Mouse (Mus musculus): ENCODE measurements at regions not wholly inside any gene's neighbourhood (a gene's known extent, or its start where the extent isn't known, plus 50 kb on each side); places are given as distances from the start of the nearest gene placed in this dataset.
A peak's percentile ranks its signal among the peaks of the same experiment; 100 is the strongest.
"Not testable (repeated sequence)": the region's sequence is repeated elsewhere in the genome, so short reads cannot be mapped to it uniquely, and the experiment has no call there.

GRCm38 (mm10) chr3:58247989-58248388 is 166.5 kb upstream of the Tsc22d2 start:
- H3K4me3 ChIP-seq (replicated peaks; ENCODE audit: low read length), result no peak overlapping the region
- H3K9ac ChIP-seq, result no peak overlapping the region
- H3K36me3 ChIP-seq (replicated peaks; ENCODE audit: control insufficient read depth, insufficient read depth), result no peaks in the 10 kb centered on the region
- H3K4me1 ChIP-seq (replicated peaks; ENCODE audit: control insufficient read depth, insufficient read depth, low read length), result no peaks in the 10 kb centered on the region
- no peaks in the 10 kb centered on the region for H3K27me3 ChIP-seq (ENCODE audit: control insufficient read depth, insufficient read depth, low read length)
- 79% methylated on average over 2 of the region's 2 CpGs for WGBS
- no peak for ATAC-seq (ENCODE audit: low FRiP score)
- H3K27ac ChIP-seq, result no peak overlapping the region
- no peak for DNase-seq (ENCODE audit: low spot score)
- H3K9me3 ChIP-seq (ENCODE audit: control insufficient read depth, low read length), result no peaks in the 10 kb centered on the region
- no peak overlapping the region for H3K4me2 ChIP-seq (replicated peaks)

DNA sequence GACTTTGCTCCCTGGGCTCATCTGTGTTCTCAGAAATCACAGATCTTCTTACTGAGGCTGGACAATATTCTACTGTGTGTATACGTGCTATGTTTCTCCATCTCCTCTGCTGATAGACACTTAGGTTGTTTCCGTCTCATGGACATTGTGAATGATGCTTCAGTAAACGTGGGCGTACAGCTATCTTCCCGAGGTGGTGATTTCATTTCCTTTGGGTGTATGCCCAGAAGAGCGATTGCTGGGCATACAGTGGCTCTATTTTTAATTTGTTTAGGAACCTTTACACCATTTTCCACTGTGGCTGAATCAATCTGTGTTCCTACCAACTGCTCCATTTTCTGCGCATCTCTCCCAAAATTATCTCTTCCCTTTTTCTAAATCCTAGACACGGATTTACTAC is 160.6 kb upstream of the Tsc22d2 start:
- Histone ChIP-seq H3K9ac (no peak overlapping the region), H3K27ac (no peak overlapping the region), H3K9me3 (ENCODE audit: control insufficient read depth, low read length) (no peaks in the 10 kb centered on the region), H3K27me3 (ENCODE audit: control insufficient read depth, insufficient read depth, low read length) (no peaks in the 10 kb centered on the region), H3K4me2 (replicated peaks) (no peak overlapping the region), H3K4me3 (replicated peaks; ENCODE audit: low read length) (no peak overlapping the region), H3K4me1 (replicated peaks; ENCODE audit: control insufficient read depth, insufficient read depth, low read length) (no peaks in the 10 kb centered on the region), H3K36me3 (replicated peaks; ENCODE audit: control insufficient read depth, insufficient read depth) (no peaks in the 10 kb centered on the region)
- 75% methylated on average over 8 of the region's 8 CpGs for WGBS
- DNase-seq (ENCODE audit: low spot score) (no peak), ATAC-seq (ENCODE audit: low FRiP score) (no peak)

DNA sequence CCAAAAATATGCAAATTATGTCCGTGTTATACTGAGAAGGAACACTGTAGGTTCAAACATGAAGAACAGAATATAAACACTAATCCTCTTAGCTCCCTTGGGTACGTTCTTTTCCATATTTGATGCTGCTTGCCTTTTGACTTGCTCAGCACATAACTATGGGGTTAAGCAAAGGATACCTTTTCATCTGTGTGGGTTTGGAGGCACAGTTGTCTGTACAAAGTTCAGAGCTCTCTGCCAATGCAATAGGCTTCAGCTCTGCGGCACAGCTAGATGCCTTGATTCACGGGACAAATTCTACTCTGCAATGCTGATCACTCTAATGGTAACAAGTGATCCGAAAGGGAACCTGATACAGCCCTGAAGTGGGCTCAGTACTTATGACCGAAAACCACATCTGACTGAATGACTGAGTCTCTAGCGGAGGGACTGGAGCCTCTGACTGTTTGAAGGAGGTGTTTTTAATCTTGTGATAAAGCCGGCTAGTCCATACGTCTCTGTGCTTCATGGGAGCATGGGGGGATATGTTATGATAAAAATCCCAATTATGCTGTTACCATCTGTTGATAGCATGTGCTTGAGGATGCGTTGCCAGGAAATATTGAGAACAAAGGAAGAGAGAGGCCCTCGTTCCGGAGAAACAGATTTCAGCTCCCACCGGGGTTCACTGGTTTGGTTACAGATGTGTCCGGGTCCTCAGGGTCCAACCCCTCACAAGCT is 146.7 kb upstream of the Tsc22d2 start:
- Histone ChIP-seq H3K27ac (no peak overlapping the region), H3K9me3 (ENCODE audit: control insufficient read depth, low read length) (no peaks in the 10 kb centered on the region), H3K4me1 (replicated peaks; ENCODE audit: control insufficient read depth, insufficient read depth, low read length) (no peaks in the 10 kb centered on the region), H3K9ac (no peak overlapping the region), H3K4me2 (replicated peaks) (no peak overlapping the region), H3K27me3 (ENCODE audit: control insufficient read depth, insufficient read depth, low read length) (no peaks in the 10 kb centered on the region), H3K36me3 (replicated peaks; ENCODE audit: control insufficient read depth, insufficient read depth) (no peaks in the 10 kb centered on the region), H3K4me3 (replicated peaks; ENCODE audit: low read length) (no peak overlapping the region)
- DNase-seq (ENCODE audit: low spot score) (no peak), ATAC-seq (ENCODE audit: low FRiP score) (no peak)
- WGBS, result 73% methylated on average over 14 of the region's 14 CpGs

DNA sequence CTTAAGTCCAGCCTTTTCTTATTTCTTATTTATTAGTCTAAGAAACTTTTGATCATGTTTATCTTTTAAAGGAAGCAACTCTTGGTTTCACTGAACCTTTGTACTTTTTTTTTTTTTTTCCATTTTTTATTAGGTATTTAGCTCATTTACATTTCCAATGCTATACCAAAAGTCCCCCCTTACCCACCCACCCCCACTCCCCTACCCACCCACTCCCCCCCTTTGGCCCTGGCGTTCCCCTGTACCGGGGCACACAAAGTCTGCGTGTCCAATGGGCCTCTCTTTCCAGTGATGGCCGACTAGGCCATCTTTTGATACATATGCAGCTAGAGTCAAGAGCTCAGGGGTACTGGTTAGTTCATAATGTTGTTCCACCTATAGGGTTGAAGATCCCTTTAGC is 143.1 kb upstream of the Tsc22d2 start:
- not testable (repeated sequence) for ATAC-seq (ENCODE audit: low FRiP score); DNase-seq (ENCODE audit: low spot score); H3K9ac ChIP-seq; H3K4me1 ChIP-seq (replicated peaks; ENCODE audit: control insufficient read depth, insufficient read depth, low read length); H3K9me3 ChIP-seq (ENCODE audit: control insufficient read depth, low read length); H3K4me2 ChIP-seq (replicated peaks); H3K27me3 ChIP-seq (ENCODE audit: control insufficient read depth, insufficient read depth, low read length); H3K4me3 ChIP-seq (replicated peaks; ENCODE audit: low read length); H3K36me3 ChIP-seq (replicated peaks; ENCODE audit: control insufficient read depth, insufficient read depth); H3K27ac ChIP-seq
- WGBS, result no CpG with 5 or more reads among the region's 4 CpGs

- DNase-seq (ENCODE audit: low spot score), result no peak
- Histone ChIP-seq H3K9me3 (ENCODE audit: control insufficient read depth, low read length) (peaks cover 6% of the 10 kb centered on the region; the same call in 1 of the 2 replicates), H3K27ac (no peak overlapping the region), H3K4me3 (replicated peaks; ENCODE audit: low read length) (no peak overlapping the region), H3K36me3 (replicated peaks; ENCODE audit: control insufficient read depth, insufficient read depth) (no peaks in the 10 kb centered on the region), H3K4me1 (replicated peaks; ENCODE audit: control insufficient read depth, insufficient read depth, low read length) (no peaks in the 10 kb centered on the region), H3K9ac (no peak overlapping the region), H3K27me3 (ENCODE audit: control insufficient read depth, insufficient read depth, low read length) (no peaks in the 10 kb centered on the region), H3K4me2 (replicated peaks) (no peak overlapping the region)
- 89% methylated on average over 6 of the region's 6 CpGs for WGBS
- ATAC-seq (ENCODE audit: low FRiP score), result no peak
Observed at GRCm38 (mm10) chr3:58281291-58281690, 133.2 kb upstream of the Tsc22d2 start.

- DNase-seq (ENCODE audit: low spot score); ATAC-seq (ENCODE audit: low FRiP score): not testable (repeated sequence)
- 58% methylated on average over 1 of the region's 1 CpGs for WGBS
Observed at GRCm38 (mm10) chr3:58284371-58284770, 130.1 kb upstream of the Tsc22d2 start.

DNA sequence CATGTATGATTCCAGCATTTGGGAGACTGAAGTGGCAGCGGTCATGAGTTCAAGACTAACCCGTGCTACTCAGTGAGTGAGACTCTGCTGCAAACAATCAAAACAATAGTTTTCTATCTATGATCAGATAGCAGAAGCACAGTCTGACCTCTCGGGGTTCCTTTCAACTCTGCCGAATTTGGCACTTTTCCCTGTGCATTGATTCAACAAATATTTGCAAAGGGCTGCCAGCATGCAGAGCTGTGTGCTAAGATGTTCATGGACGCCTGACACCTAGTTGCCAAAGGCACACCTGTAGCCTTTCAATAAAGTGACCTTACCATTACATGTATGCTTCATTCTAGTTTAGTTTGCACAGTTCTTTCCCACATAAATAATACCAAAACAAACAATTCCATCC is 118.7 kb upstream of the Tsc22d2 start:
- no peak overlapping the region for H3K4me3 ChIP-seq (replicated peaks; ENCODE audit: low read length)
- no peaks in the 10 kb centered on the region for H3K27me3 ChIP-seq (ENCODE audit: control insufficient read depth, insufficient read depth, low read length)
- WGBS, result 78% methylated on average over 5 of the region's 5 CpGs
- ATAC-seq (ENCODE audit: low FRiP score) (no peak), DNase-seq (ENCODE audit: low spot score) (no peak)
- no peak overlapping the region for H3K9ac ChIP-seq
- no peak overlapping the region for H3K4me2 ChIP-seq (replicated peaks)
- H3K27ac ChIP-seq, result no peak overlapping the region
- H3K4me1 ChIP-seq (replicated peaks; ENCODE audit: control insufficient read depth, insufficient read depth, low read length), result no peaks in the 10 kb centered on the region
- no peaks in the 10 kb centered on the region for H3K36me3 ChIP-seq (replicated peaks; ENCODE audit: control insufficient read depth, insufficient read depth)
- H3K9me3 ChIP-seq (ENCODE audit: control insufficient read depth, low read length), result no peaks in the 10 kb centered on the region

More at GRCm38 (mm10) chr3:58284371-58284770, 130.1 kb upstream of the Tsc22d2 start:
- not testable (repeated sequence) for H3K36me3 ChIP-seq (replicated peaks; ENCODE audit: control insufficient read depth, insufficient read depth); H3K27ac ChIP-seq; H3K27me3 ChIP-seq (ENCODE audit: control insufficient read depth, insufficient read depth, low read length); H3K4me1 ChIP-seq (replicated peaks; ENCODE audit: control insufficient read depth, insufficient read depth, low read length); H3K9me3 ChIP-seq (ENCODE audit: control insufficient read depth, low read length); H3K4me2 ChIP-seq (replicated peaks); H3K4me3 ChIP-seq (replicated peaks; ENCODE audit: low read length); H3K9ac ChIP-seq

DNA sequence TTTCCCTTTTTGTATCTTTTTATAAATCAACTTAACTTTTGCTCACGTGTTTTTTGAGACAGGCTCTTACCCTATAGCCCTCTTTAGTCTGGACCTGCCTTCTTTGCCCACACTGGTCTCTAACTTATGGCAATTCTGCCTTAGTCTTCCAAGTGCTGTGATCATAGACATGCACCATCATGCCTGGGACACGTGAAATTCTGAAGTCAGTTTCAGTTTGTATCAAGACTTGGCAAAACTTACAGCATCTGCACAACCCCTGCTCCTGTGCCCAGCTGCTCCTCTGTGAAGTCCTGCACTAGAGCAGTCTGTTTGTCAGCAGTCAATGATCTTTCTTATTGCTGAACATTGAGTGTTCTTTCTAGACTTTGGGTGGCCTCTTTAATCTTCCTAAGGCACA is 114.3 kb upstream of the Tsc22d2 start:
- H3K9ac ChIP-seq, result no peak overlapping the region
- WGBS, result 81% methylated on average over 2 of the region's 2 CpGs
- ATAC-seq (ENCODE audit: low FRiP score) (no peak), DNase-seq (ENCODE audit: low spot score) (no peak)
- no peaks in the 10 kb centered on the region for H3K36me3 ChIP-seq (replicated peaks; ENCODE audit: control insufficient read depth, insufficient read depth)
- H3K27ac ChIP-seq, result no peak overlapping the region
- H3K4me3 ChIP-seq (replicated peaks; ENCODE audit: low read length), result no peak overlapping the region
- H3K4me1 ChIP-seq (replicated peaks; ENCODE audit: control insufficient read depth, insufficient read depth, low read length), result peaks cover 3% of the 10 kb centered on the region; the same call in 1 of the 2 replicates
- no peaks in the 10 kb centered on the region for H3K9me3 ChIP-seq (ENCODE audit: control insufficient read depth, low read length)
- no peaks in the 10 kb centered on the region for H3K27me3 ChIP-seq (ENCODE audit: control insufficient read depth, insufficient read depth, low read length)
- no peak overlapping the region for H3K4me2 ChIP-seq (replicated peaks)

GRCm38 (mm10) chr3:58300801-58301485 is 113.6 kb upstream of the Tsc22d2 start:
- H3K36me3 ChIP-seq (replicated peaks; ENCODE audit: control insufficient read depth, insufficient read depth), result no peaks in the 10 kb centered on the region
- H3K9ac ChIP-seq, result no peak overlapping the region
- no peaks in the 10 kb centered on the region for H3K27me3 ChIP-seq (ENCODE audit: control insufficient read depth, insufficient read depth, low read length)
- H3K4me1 ChIP-seq (replicated peaks; ENCODE audit: control insufficient read depth, insufficient read depth, low read length), result peaks cover 3% of the 10 kb centered on the region; the same call in 1 of the 2 replicates
- no peaks in the 10 kb centered on the region for H3K9me3 ChIP-seq (ENCODE audit: control insufficient read depth, low read length)
- ATAC-seq (ENCODE audit: low FRiP score) (peak; percentile 31; the same call in 1 of the 2 replicates), DNase-seq (ENCODE audit: low spot score) (no peak)
- 53% methylated on average over 5 of the region's 5 CpGs for WGBS
- H3K4me2 ChIP-seq (replicated peaks), result no peak overlapping the region
- H3K27ac ChIP-seq, result no peak overlapping the region
- H3K4me3 ChIP-seq (replicated peaks; ENCODE audit: low read length), result no peak overlapping the region
